Mouse (Mus musculus): ENCODE data around the gene Top2a.
"Not testable (repeated sequence)": the region's sequence is repeated elsewhere in the genome, so short reads cannot be mapped to it uniquely, and the experiment has no call there.

Top2a gene

DNA sequence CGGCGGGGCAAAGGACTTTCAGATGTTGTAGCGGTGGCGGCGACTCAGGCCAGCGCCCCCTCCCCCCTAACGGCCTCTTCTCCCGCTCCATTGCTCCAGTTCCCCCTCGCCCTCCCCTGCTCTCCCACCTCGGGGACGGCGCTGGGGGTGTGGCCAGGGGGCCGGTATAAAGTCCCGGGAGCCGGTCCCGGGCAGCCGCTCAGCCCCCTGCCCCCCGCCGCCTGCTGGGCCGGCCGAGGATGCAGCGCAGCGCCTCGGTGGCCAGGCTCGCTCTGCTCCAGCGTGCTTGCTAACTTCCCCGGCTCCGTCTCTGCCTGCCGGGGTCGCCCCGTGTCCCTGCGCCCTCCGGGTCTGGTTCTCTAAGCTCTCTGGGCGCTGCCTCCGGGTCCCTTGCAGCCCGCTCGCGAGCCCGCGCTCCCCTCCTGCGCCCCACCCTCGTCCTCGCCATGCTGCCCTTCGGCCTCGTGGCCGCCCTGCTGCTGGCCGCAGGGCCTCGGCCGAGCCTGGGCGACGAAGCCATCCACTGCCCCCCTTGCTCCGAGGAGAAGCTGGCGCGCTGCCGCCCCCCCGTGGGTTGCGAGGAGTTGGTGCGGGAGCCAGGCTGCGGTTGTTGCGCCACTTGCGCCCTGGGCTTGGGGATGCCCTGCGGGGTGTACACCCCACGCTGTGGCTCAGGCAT is 17.2 kb upstream of the Top2a start, which contains the start of gene Igfbp4:
TSS of gene Igfbp4 (plus strand) at position 194 of the 679 bp plus-strand sequence.
- in situ Hi-C loops (cut with MseI, MboI): loop anchor here in 1 of 2 experiments (5.0 kb wide), 1 partner anchor 76 kb away; no protein-coding TSS in a partner anchor

DNA sequence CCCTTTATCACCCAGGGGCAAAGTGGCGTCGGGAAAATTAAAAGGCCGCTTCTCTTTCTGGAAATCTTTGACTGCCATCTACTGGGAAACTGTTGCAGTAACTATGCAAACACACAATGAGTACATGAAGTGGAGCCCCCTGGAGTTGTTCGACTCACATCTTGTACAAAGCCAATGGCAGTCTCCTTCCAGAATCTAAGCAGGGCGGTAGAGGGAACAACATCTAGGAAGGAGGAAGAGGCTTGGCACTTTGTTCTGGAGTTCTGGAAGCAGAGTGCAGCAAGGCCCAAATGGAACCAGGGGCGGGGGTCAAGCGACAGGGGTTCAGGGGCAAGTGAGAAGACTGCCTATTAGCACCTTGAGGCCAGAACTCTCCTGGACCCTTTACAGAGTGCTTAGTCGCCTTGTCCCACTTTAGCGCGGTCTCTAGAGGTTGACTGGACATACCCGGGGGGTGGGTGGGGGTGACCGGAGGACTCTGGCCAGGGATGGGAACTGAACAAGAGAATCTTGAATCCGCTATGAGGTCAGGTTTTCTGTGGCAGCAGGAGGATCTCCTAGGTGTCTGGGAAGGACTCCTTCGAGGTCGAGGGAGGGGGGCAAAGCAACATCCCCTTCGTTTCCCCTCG is 16.5 kb upstream of the Top2a start:
- in situ Hi-C loops (cut with MseI, MboI): loop anchor here in 1 of 2 experiments (5.0 kb wide), 1 partner anchor 77 kb away; no protein-coding TSS in a partner anchor

DNA sequence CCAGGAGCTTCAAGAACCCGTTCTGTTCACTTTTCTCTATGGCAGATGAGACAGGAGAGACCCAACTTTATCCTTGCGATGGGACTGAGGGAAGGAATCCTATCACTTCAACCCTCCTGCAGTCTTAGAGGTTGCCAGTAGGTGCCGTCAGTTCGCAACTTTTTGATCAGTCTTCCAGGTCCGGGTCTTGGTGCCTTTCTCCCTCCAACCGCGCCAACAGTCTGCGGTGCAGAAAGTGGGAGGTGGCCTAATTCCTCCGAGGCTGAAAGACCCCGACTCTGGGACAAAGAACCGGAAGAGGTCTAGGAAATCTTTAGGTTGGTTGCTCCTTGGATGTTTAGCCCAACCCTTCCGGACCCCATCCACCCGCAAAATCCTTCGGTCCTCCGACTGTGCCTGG is 15.8 kb upstream of the Top2a start:
- in situ Hi-C loops (cut with MseI, MboI): loop anchor here (5.0 kb wide), 1 partner anchor 78 kb away; no protein-coding TSS in a partner anchor

DNA sequence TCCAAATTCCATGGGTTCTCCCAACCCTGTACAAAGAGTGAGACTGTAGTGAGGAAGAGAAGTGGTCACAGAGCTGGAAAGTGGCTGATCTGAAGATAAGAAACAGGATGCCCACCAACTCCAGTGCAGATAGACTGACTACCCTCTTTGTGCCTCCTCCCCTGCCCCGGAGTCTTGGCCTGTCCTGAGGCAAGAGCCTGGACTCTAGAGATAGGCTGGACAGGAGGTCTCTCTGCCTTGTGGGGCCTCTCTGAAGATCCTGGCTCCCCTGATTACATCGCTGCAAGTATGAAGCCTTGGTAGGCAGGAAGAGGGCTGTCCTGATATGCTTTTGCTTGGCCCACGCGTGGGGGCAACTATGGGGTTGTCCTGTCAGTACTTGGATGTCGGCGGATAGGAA is 12.3 kb upstream of the Top2a start:
- in situ Hi-C loops (cut with MseI, MboI): loop anchor here in 1 of 2 experiments (5.0 kb wide), 1 partner anchor 81 kb away; no protein-coding TSS in a partner anchor

DNA sequence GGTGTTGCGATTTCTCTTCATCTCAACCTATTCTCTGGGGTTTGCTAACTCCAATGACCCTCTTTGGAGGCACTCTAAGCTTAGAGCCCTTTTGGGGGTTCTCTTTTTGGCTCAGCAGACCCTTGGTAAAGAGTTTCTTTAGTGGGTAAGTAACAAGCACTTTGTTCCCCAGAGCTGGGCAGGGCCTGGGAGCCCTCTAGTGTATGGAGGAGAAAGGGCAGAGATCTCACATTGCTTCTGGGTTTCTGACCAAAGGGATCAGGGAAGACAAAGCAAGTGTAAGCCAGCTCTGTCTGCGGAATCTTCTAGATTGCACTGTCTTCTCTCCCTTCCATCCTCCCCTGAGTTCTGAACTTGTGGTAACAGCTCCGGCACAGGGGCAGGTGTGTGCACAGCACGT is 11.4 kb upstream of the Top2a start:
- in situ Hi-C loops (cut with MseI, MboI): loop anchor here in 1 of 2 experiments (5.0 kb wide), 1 partner anchor 82 kb away; no protein-coding TSS in a partner anchor

DNA sequence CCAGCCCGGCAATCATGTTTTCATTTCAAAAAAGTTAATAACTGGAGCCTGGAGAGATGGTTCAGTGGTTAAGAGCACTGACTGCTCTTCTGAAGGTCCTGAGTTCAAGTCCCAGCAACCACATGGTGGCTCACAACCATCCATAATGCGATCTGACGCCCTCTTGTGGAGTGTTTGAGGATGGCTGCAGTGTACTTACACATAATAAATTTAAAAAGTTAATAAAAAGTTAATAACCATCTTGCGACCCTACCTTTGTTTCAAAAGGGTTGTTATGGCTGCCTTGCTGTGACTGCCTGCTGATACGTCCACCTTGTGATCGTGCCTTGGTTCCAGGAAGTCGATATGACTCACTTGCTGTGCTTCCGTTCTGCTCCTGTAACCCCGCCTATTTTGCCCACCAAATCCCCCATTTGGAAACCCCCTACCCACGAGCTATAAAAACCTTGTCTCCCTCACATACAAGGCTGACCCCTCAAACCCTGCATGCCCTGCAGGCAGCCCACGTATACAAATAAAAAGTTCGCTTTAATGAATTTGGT is 3.0 kb upstream of the Top2a start:
- in situ Hi-C loops (cut with MseI, MboI): no loop called here

DNA sequence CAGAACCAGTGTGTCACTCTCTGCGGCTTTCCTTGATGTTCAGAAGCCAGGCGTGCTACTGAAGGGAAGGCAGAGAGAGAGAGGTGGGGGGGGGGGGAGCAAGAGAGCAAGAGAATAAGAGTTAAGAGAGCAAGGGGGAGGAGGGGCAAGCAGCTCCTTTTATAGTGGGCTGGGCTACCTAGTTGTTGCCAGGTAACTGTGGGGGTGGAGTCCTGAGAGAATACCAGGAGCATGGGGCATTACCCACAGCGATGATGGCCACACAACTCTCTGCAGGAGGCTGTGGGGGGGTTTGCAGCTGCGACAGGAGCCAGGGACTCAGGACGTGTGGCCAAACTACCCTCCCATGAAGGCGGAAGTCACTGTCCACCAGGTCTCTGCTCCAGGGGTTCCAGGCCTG is 1.9 kb upstream of the Top2a start:
- in situ Hi-C loops (cut with MseI, MboI): no loop called here

DNA sequence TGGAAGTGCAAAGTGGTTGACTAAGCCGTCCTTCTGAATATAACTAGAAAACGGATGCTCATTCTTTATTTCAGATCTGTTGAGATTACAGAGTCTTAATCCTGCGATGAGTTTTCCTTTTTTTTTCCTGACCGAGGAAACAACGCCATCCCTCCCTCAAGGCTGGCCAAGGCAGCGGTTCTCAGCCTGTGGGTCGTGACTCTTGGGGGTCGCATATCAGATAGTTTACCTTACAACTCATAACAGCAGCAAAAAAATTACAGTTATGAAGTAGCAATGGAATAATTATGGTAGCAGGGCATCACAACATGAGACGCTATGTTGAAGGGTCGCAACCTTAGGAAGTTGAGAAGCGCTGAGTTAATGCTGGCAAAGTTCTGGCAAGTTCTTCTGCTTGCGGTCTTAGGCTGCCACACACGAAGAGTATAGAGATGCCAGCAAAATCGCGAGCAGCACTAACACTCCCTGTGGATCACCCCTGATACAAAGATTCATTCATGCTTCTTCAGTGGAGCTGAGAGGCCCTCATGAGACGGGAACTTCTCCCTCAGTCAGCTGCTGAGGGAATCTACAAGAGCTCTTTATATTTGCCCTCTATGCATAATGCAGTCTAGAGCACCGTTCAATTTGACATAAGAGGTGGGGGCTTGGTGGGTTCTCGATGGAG is 612 bp upstream of the Top2a start:
- in situ Hi-C loops (cut with MseI, MboI): no loop called here

DNA sequence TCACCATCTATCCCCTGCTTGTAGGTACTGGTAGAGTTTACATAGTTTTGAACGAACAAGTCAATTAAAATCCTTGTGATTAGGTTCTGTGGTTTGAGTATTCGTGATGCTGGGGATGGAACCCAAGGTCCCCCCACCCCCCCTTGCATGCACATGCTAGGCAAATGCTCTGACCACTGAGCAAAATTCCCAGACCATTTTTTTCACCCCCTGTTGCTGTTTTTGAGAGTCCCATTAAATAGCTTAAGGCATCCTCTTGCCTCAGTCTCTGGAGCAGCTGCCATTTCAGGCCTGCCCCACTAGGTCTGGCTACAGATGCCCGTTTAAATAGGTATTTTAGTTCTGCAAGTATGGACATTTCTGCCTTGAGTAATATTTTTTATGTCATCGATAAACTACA is 895 bp downstream of the Top2a start:
- in situ Hi-C loops (cut with MseI, MboI): no loop called here

DNA sequence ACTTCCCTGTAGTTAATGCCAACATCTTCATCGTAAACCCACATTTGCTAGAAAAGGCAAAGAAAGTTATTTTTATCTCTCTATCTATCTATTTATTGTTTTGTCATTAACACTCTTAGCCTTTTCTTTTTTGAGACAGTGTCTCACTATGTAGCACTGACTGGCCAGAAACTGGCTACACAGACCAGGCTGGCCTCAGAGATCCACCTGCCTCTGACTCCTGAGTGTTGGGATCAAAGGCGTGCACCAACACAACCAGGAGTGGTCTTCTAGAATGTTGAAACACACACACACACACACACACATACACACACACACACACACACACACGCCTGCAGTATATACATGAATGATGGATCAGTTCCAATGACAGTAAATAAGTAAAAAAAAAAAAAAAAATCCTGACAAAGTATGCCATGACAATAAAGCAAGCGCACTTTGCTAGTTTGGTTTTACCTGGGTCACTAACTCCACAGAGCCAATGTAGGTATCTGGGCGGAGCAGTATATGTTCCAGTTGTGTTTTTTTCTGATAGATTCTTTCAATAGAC is 1.5 kb downstream of the Top2a start:
- in situ Hi-C loops (cut with MseI, MboI): no loop called here

DNA sequence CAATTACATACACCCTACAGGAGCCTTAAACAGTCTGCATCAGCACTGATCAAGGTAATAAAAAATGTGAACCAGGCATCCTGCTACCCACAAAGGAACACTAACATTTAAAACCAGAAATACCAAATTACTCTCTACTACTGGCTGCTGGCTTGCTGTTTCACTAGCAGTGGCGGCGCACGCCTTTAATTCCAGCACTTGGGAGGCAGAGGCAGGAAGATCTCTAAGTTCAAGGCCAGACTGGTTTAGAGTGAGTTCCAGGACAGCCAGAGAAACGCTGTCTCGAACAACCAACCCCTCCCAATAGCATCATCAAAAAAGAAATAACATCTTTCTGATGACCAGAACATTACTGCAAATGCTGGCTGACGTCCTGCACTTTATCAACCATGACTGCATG is 4.1 kb downstream of the Top2a start:
- in situ Hi-C loops (cut with MseI, MboI): no loop called here

DNA sequence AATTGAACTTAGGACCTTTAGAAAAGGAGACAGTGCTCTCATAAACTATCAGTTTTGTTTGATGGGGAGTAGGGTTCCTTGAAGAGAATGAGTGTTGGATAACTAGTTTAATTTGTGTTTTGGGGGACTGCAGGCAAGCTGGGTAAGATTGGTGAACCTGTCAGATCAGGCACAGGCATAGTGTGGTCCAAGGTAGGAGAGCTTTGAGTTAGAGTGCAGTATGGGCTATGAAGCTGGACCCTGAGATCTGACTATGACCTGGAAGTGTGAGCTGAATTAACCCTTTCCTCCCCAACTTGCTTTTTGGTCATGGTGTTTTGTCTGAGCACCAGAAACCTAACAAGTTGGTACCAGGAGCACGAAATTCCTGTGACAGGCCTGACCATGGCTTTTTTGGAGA is 10.1 kb downstream of the Top2a start:
- in situ Hi-C loops (cut with MseI, MboI): no loop called here

DNA sequence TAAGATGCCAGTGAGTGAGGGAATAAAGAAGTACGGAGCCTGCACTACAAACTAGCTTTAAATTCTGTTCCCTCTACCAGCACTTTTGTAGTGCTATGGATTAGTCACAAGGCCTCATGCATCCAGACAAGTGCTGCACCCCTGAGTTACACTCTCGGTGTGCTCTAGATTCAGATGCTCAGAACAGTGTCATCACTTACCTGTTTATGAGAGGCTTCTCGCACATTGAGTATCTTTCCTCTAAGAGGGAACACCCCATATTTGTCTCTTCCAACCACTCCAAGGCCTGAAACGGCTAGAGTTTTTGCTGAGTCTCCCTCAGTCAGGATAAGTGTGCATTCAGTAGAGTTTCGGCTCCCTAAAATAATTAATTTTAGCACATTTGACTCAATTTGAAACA is 13.3 kb downstream of the Top2a start:
- in situ Hi-C loops (cut with MseI, MboI): no loop called here

DNA sequence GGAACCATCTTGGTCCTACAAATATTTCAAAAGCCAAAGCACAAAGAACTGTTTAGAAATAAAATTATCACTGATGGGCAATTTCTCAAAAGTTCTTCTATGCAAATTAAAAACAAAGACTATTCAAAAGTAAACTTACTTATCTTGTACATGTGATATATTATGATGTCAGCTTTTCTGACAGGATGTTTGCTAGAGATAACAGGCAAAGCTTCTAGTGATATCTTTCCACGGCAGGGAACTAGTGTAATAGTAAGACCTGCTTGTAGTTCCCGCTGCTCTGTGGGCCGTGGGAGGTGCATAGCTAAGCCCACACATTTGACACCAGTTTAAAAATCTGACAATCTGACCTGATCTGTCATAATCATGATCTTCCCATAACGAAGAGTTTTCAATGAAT is 13.9 kb downstream of the Top2a start:
- in situ Hi-C loops (cut with MseI, MboI): no loop called here

DNA sequence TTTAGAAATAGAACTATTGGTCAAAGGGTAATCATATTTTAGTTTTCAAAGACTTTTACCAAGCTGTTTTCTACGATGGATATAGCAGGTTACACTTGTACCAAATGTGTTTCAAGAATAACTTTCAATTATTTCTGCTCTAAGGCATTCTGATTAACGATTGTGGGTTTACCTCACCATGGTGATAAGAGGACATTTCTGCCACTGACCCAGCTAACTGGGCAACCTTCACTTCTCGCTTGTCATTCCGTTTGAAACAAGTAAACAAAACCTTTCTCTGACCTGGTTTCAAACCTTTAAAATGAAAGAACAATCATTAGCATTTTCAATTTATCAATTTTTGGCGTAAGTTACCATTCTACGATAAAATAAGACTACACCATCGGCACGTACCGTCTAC is 17.2 kb downstream of the Top2a start:
- in situ Hi-C loops (cut with MseI, MboI): no loop called here

DNA sequence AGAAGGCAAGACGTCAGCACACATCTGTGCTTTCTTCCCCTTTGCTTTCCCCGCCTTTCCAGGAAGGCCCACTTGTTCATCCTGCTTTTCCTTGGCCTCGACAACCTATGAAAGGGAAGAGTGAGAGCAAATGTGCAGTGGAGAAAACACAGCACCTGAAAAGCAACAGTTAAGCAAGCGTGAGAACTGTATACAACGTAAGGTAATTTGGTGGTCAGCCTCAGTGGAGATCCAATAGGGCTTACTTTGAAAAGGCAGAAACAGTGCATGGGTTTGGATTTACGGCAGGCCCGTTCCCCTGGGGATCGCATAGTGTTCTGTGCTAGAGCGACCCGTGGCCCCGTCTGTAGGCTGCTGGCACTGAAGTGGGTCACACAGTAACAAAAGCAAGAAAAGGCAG is 24.7 kb downstream of the Top2a start:
- in situ Hi-C loops (cut with MseI, MboI): no loop called here

DNA sequence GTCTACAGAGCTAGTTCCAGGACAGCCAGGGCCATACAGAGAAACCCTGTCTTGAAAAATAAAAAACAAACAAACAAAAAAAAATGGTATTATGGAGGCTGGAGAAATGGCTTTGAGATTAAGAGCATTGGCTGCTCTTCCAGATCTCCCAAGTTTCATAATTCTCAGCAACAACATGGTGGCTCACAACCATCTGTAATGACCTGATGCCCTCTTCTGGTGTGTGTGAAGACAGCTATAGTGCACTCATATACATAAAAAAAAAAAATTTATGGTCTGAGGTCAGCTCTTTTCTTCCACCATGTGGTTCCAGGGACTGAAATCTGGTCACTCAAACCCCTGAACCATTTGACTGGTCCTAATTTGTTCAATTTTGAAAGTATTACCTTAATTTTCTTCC is 25.2 kb downstream of the Top2a start:
- in situ Hi-C loops (cut with MseI, MboI): no loop called here

DNA sequence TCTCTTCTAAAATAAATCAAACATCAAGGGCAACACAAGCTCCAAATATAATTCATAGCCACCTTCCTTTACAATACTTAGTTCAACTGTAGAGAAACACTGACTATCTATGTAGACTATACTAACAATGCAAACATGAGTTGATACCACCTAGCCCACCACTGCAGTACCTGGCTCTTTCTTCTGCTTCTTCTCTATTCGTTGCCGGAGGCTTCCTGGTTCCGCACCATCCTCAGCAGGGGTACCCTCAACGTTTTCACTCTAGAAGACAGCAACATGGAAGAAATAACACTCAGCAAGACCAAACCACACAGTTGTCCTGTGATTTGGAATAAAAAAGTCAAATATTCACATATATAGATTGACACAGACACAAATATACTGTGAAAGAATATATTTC is 26.3 kb downstream of the Top2a start:
- in situ Hi-C loops (cut with MseI, MboI): no loop called here

DNA sequence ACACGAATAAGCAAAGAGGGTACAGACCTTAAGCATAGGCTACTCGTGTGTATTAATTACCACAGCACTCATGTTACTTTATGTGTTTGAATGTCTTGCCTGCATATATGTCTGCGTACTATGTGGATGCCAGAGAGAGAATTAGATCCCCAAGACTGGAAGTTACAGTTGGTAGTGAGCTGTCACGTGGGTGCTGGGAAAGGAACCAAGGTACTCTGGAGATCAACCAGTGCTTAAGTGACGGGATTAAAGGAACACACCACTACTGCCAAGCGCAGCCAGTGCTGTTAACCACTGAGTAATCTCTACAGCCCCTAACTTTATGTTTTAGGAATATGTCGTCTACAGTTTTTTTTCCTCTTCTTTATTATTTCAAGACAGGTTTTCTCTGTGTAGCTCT is 28.0 kb downstream of the Top2a start:
- in situ Hi-C loops (cut with MseI, MboI): no loop called here

DNA sequence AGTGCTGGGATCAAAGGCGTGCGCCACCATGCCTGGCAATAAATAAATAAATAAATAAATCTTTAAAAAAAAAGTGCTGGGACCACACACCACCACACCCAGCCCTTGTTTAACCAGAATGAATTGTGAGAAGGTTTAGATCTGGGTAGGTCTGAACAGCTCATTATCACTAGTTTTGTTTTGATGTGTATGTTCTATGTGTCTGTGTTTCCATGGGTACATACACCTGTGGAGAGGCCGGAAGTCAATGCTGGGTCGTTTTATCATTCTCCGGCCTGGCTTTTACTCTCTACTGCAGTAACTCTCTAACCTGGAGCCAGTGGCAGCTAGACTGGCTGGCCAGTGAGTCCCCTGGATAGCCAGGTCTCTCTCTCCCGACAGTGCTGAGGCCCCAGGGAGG is 33.1 kb downstream of the Top2a start:
- in situ Hi-C loops (cut with MseI, MboI): no loop called here

DNA sequence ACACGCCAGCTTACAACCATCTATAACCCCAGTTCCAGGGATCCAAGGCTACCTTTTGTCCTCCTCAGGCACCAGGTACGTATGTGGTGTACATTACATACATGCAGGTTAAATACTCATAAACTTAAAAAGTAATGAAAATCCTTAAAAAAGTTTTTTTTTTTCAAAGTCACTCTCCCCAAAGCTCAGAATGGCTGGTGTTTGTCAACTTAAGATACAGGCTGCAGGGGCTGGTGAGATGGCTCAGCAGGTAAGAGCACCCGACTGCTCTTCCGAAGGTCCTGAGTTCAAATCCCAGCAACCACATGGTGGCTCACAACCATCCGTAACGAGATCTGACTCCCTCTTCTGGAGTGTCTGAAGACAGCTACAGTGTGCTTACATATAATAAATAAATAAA is 35.7 kb downstream of the Top2a start:
- in situ Hi-C loops (cut with MseI, MboI): not testable (repeated sequence)

DNA sequence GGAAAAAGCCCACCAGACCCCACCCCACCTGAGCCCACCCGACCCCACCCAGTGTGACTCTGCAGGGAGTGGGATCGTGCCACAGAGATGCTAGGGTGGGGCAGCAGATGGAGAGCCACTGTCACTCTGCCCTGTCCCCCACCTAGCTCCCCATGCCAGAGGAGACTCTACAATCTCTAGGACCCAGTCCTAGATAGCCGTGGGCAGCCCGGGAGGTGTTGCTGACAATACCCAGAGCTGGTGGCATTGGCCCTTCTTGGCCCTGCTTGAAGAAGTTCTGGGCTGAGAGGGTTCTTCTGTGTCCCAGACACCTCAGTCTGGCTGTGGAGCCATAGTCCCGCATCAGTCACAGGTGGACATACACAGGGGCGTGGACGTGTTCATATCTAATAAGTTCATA is 38.4 kb downstream of the Top2a start:
- in situ Hi-C loops (cut with MseI, MboI): no loop called here
